ENCODE assay signal across 9 mouse cellular contexts in genomic region chr6:86439531-86439930, GRCm38 (mm10). TPM values are rescaled to one million over a fixed set of nuclear protein-coding genes. Genes with fewer than 3 reads are reported as not detected.
DNase-seq lines count a peak whose midpoint lies in the region; ATAC-seq lines count a peak whose summit lies in the region.
"Had no signal": no experiment of that assay in that cellular context is flagged by ENCODE, and none has a peak within 500 bp of the region (broad histone marks: within the 10 kb centered on the region; RNA-seq: fewer than 3 reads in every experiment).

No protein-coding gene starts in this region.

- no peaks in the 10 kb centered on the region for H3K27me3 ChIP-seq in heart, embryonic 16.5 days (ENCODE audit: control insufficient read depth, insufficient read depth, low read length)
- H3K27me3 ChIP-seq in hindbrain, embryonic 15.5 days = no peaks in the 10 kb centered on the region
- no peaks in the 10 kb centered on the region for H3K27me3 ChIP-seq in midbrain, embryonic 14.5 days (ENCODE audit: control insufficient read depth, insufficient read depth, low read length)

- ATAC-seq in heart, embryonic 16.5 days (replicated peaks; ENCODE audit: extremely low read depth, insufficient read depth, low FRiP score) = no peak
- ATAC-seq in hindbrain, embryonic 15.5 days (ENCODE audit: low FRiP score, low read depth) = no peak
- ATAC-seq in midbrain, embryonic 14.5 days (ENCODE audit: low FRiP score, low TSS enrichment) = no peak

- peak overlapping the region; percentile 89 for H3K4me2 ChIP-seq in heart, embryonic 16.5 days (ENCODE audit: low read depth, low read length)
- peak overlapping the region; percentile 78 for H3K4me2 ChIP-seq in hindbrain, embryonic 15.5 days
- H3K4me2 ChIP-seq in midbrain, embryonic 14.5 days (ENCODE audit: low read length) = peak overlapping the region; percentile 85

- peaks cover 6% of the 10 kb centered on the region for H3K4me1 ChIP-seq in heart, embryonic 16.5 days (ENCODE audit: control insufficient read depth, insufficient read depth, low read length)
- H3K4me1 ChIP-seq in hindbrain, embryonic 15.5 days (replicated peaks) = peaks cover 11% of the 10 kb centered on the region
- H3K4me1 ChIP-seq in midbrain, embryonic 14.5 days (ENCODE audit: control insufficient read depth, insufficient read depth, low read length) = peaks cover 6% of the 10 kb centered on the region

- peaks cover 22% of the 10 kb centered on the region for H3K36me3 ChIP-seq in heart, embryonic 16.5 days (ENCODE audit: control insufficient read depth, insufficient read depth)
- peaks cover 36% of the 10 kb centered on the region for H3K36me3 ChIP-seq in hindbrain, embryonic 15.5 days
- peaks cover 37% of the 10 kb centered on the region for H3K36me3 ChIP-seq in midbrain, embryonic 14.5 days (ENCODE audit: control insufficient read depth, insufficient read depth, low read length)

- DNase-seq in heart, adult 8-10 months (ENCODE audit: low spot score) = no peak
- peak; percentile 45 for DNase-seq in NIH3T3 (ENCODE audit: low read depth)
- DNase-seq in midbrain, embryonic 14.5 days = no peak
- no peak for DNase-seq in spleen, adult 12 weeks (ENCODE audit: low spot score)
- no peak for DNase-seq in kidney, adult 8-10 months
- DNase-seq in T-cell, adult 2 months (ENCODE audit: low spot score) = no peak

- H3K4me3 ChIP-seq in heart, embryonic 16.5 days (ENCODE audit: low read length) = peak overlapping the region; percentile 82
- H3K4me3 ChIP-seq in hindbrain, embryonic 15.5 days = peak overlapping the region; percentile 84
- H3K4me3 ChIP-seq in midbrain, embryonic 14.5 days (replicated peaks; ENCODE audit: low read depth, low read length) = peak overlapping the region; percentile 80

- peak overlapping the region; percentile 88 for H3K9ac ChIP-seq in heart, embryonic 16.5 days (ENCODE audit: low read length)
- H3K9ac ChIP-seq in hindbrain, embryonic 15.5 days = peak overlapping the region; percentile 70
- H3K9ac ChIP-seq in midbrain, embryonic 14.5 days (replicated peaks; ENCODE audit: low read length) = peak overlapping the region; percentile 74

- 89% methylated on average over 1 of the region's 1 CpGs for WGBS in heart, embryonic 16.5 days
- 95% methylated on average over 1 of the region's 1 CpGs for WGBS in hindbrain, embryonic 15.5 days
- 93% methylated on average over 1 of the region's 1 CpGs for WGBS in midbrain, embryonic 14.5 days

- no peak overlapping the region for H3K27ac ChIP-seq in heart, embryonic 16.5 days (ENCODE audit: low read length)
- peak overlapping the region; percentile 90; the same call in 1 of the 2 replicates for H3K27ac ChIP-seq in hindbrain, embryonic 15.5 days (replicated peaks)
- H3K27ac ChIP-seq in midbrain, embryonic 14.5 days (replicated peaks; ENCODE audit: low read depth, low read length) = no peak overlapping the region

- H3K9me3 ChIP-seq in heart, embryonic 16.5 days (replicated peaks; ENCODE audit: control insufficient read depth, low read length) = no peaks in the 10 kb centered on the region
- H3K9me3 ChIP-seq in hindbrain, embryonic 15.5 days = no peaks in the 10 kb centered on the region
- no peaks in the 10 kb centered on the region for H3K9me3 ChIP-seq in midbrain, embryonic 14.5 days (ENCODE audit: control insufficient read depth, low read length)

RNA-seq across cellular contexts. Expression of gene C87436, which starts 1.4 kb away (rescaled TPM):
- polyA plus RNA-seq in heart, embryonic 16.5 days (2015; fragmentation: Nextera tagmentation; extraction: Ambion mirVana) = 18.5 and 20.1 TPM in 2 replicates
- 10 to 100 TPM in 2 of 4 experiments, 1 to 10 TPM in 2; 9.6 to 11.6 (median 10.0) TPM for total RNA-seq in heart, adult 8-10 months (2022)
- 23.7 and 25.7 TPM in 2 replicates for polyA plus RNA-seq in hindbrain, embryonic 15.5 days (2015; fragmentation: Nextera tagmentation; extraction: Ambion mirVana)
- 22.8 and 25.5 TPM in 2 replicates for polyA plus RNA-seq in midbrain, embryonic 14.5 days (2014; fragmentation: Nextera tagmentation; extraction: Ambion mirVana)

RNA-seq across cellular contexts. Expression of gene Gm44790, which starts 13.1 kb away (rescaled TPM):
- polyA plus RNA-seq in heart, embryonic 16.5 days (2015; fragmentation: Nextera tagmentation; extraction: Ambion mirVana) = 0.46 and 0.47 TPM in 2 replicates
- total RNA-seq in heart, adult 8-10 months (2022) = 1 to 10 TPM in 1 of 4 experiments, under 1 TPM in 1, not detected in 2; 0.47 to 3.2 TPM
- polyA plus RNA-seq in hindbrain, embryonic 15.5 days (2015; fragmentation: Nextera tagmentation; extraction: Ambion mirVana) = 1.2 TPM in 2 replicates
- not detected in 2 replicates for polyA plus RNA-seq in midbrain, embryonic 14.5 days (2014; fragmentation: Nextera tagmentation; extraction: Ambion mirVana)
- total RNA-seq: gastrocnemius, postnatal 4 days had no signal

RNA-seq across cellular contexts. Expression of gene Tia1, which starts 35.5 kb away (rescaled TPM):
- polyA plus RNA-seq in heart, embryonic 16.5 days (2015; fragmentation: Nextera tagmentation; extraction: Ambion mirVana) = 118 and 120 TPM in 2 replicates
- 10 to 100 TPM; 16.3 to 20.2 (median 17.6) TPM for total RNA-seq in heart, adult 8-10 months (2022)
- 275 and 283 TPM in 2 replicates for polyA plus RNA-seq in hindbrain, embryonic 15.5 days (2015; fragmentation: Nextera tagmentation; extraction: Ambion mirVana)
- 317 and 387 TPM in 2 replicates for polyA plus RNA-seq in midbrain, embryonic 14.5 days (2014; fragmentation: Nextera tagmentation; extraction: Ambion mirVana)

RNA-seq across cellular contexts. Expression of gene Pcyox1, which starts 42.6 kb away (rescaled TPM):
- polyA plus RNA-seq in heart, embryonic 16.5 days (2015; fragmentation: Nextera tagmentation; extraction: Ambion mirVana) = 55.5 and 56.6 TPM in 2 replicates
- total RNA-seq in heart, adult 8-10 months (2022) = 10 to 100 TPM; 68.7 to 96.5 (median 89.3) TPM
- 84.7 and 90.1 TPM in 2 replicates for polyA plus RNA-seq in hindbrain, embryonic 15.5 days (2015; fragmentation: Nextera tagmentation; extraction: Ambion mirVana)
- 68.7 and 109 TPM in 2 replicates for polyA plus RNA-seq in midbrain, embryonic 14.5 days (2014; fragmentation: Nextera tagmentation; extraction: Ambion mirVana)
